Mouse (Mus musculus) forebrain, postnatal 0 days (tissue): ENCODE results near the gene Gm9745. TPM values are rescaled to one million over a fixed set of nuclear protein-coding genes. Genes with fewer than 3 reads are reported as not detected.
"Not testable (repeated sequence)": the region's sequence is repeated elsewhere in the genome, so short reads cannot be mapped to it uniquely, and the experiment has no call there.

Experiments
- ATAC-seq: fragments of 200-750 bp; cut with Nextera tagmentation; 2 replicates; pipeline ENCODE4 v1.8.0; 2017; ENCODE audit warnings: mild to moderate bottlenecking, moderate library complexity
- DNase-seq: peaks from one replicate; pipeline ENCODE4 v3.0.0-alpha.2; 2015
- H3K27ac ChIP-seq: fragments of 300-500 bp; sonication (generic); 2 replicates; pipeline ENCODE4 v1.5.1; 2014; ENCODE audit warnings: low read depth, mild to moderate bottlenecking, antibody characterized with exemption, low read length, moderate library complexity, mixed read lengths
- H3K27me3 ChIP-seq: fragments of 300-500 bp; sonication (generic); 2 replicates; pipeline ENCODE4 v1.6.1; 2014; ENCODE audit warnings: mild to moderate bottlenecking, low read length, mixed read lengths; ENCODE audit not compliant: insufficient read depth
- H3K36me3 ChIP-seq: fragments of 300-500 bp; sonication (generic); 2 replicates; pipeline ENCODE4 v1.6.1; 2014; ENCODE audit warnings: mild to moderate bottlenecking, moderate library complexity; ENCODE audit not compliant: insufficient read depth
- H3K4me1 ChIP-seq: fragments of 300-500 bp; sonication (generic); 2 replicates; pipeline ENCODE4 v1.6.1; 2014; ENCODE audit warnings: antibody characterized with exemption; ENCODE audit not compliant: insufficient read depth
- H3K4me2 ChIP-seq: fragments of 300-500 bp; sonication (generic); 2 replicates; pipeline ENCODE4 v1.6.1; 2014; ENCODE audit warnings: low read depth, mild to moderate bottlenecking, moderate library complexity
- H3K4me3 ChIP-seq: fragments of 300-500 bp; sonication (generic); 2 replicates; pipeline ENCODE4 v1.5.1; 2014; ENCODE audit warnings: low read depth, low read length, mixed read lengths
- H3K9ac ChIP-seq: fragments of 300-500 bp; sonication (generic); 2 replicates; pipeline ENCODE4 v1.6.1; 2014; ENCODE audit warnings: mild to moderate bottlenecking
- H3K9me3 ChIP-seq: fragments of 300-500 bp; sonication (generic); 2 replicates; pipeline ENCODE4 v1.6.1; 2016; ENCODE audit warnings: low read length
- CTCF ChIP-seq: sonication (generic); IDR thresholded peaks from 2 replicates; pipeline ENCODE4 v1.5.1; 2016; ENCODE audit warnings: antibody characterized with exemption, control low read depth, low read depth
- WGBS: fragments of 180-500 bp; shearing (Covaris S2); extraction: QIAGEN DNeasy Blood & Tissue Kit; methylation state at CpG from one replicate; pipeline ENCODE4 v1.1.7; 2014; 5-methylcytosine and 5-hydroxymethylcytosine counted together
- microRNA-seq, 2 experiments: library from miRNA; unstranded; fragments of <30 nt; microRNA quantifications; one replicate each; pipeline ENCODE4; 2016
- polyA plus RNA-seq: library from polyadenylated mRNA; unstranded; fragments of >200 nt; fragmentation: Nextera tagmentation; extraction: Ambion mirVana; gene quantifications from 2 replicates; pipeline ENCODE4 v1.2.1, GENCODE M21; 2015
- total RNA-seq: library from RNA; depleted of rRNA; stranded (reverse); fragments of >200 nt; gene quantifications from 2 replicates; pipeline ENCODE4 v1.2.3, GENCODE M21; 2014; rRNA removed

The Gm9745 gene
- total and polyA plus RNA-seq, 2 experiments from 2014 or later = not detected

DNA sequence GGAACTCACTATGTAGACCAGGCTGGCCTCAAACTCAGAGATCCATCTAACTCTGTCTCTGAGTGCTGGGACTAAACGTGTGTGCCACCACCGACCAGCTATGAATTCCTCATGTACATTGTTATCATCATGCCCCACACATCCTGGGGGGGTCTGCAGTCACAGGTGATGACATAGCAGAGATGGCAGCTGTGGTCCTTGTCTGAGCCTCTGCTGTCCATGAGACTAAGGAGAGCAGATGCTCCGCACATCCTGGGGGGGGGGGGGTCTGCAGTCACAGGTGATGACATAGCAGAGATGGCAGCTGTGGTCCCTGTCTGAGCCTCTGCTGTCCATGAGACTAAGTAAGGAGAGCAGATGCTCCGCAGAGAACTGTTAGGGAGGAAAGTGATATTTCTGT is 6.9 kb downstream of the Gm9745 start:
- not testable (repeated sequence) for H3K36me3 ChIP-seq, H3K4me3 ChIP-seq, DNase-seq, H3K4me2 ChIP-seq, ATAC-seq, H3K27me3 ChIP-seq, H3K27ac ChIP-seq, H3K4me1 ChIP-seq, H3K9me3 ChIP-seq, H3K9ac ChIP-seq
- WGBS = 90% methylated on average over 4 of the region's 4 CpGs

DNA sequence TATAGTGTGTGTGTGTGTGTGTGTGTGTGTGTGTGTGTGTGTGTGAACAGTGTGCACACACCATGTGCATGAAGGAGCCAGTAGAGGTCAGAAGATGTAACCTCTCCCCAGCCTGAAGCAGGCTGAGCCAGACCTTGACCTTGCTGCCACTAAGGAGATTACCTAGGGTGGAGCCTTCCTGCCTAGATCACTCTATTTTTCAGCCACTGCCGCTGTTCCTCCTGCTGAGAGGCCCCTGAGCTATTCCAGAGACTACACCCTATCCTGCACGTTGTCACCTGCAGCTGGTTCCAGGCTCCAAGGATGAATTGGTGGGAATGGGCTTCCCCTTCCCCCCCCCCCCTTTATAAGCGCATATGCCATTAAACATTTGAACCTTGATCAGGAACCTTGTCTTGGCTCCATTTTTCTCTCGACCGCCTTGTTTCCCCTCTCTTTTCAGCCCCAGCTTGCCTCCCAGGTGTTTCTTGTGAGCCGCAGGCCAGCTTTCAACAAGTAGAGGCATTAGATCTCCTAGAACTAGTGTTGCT is 10.4 kb downstream of the Gm9745 start:
- not testable (repeated sequence) for ATAC-seq, DNase-seq

GRCm38 (mm10) chr13:8933499-8933898 is 14.5 kb downstream of the Gm9745 start:
- no peaks in the 10 kb centered on the region for H3K4me1 ChIP-seq
- no peaks in the 10 kb centered on the region for H3K9me3 ChIP-seq
- no peak overlapping the region for H3K27ac ChIP-seq
- no peak overlapping the region for H3K4me3 ChIP-seq
- no peaks in the 10 kb centered on the region for H3K36me3 ChIP-seq
- no peaks in the 10 kb centered on the region for H3K27me3 ChIP-seq
- no peak for TF ChIP-seq CTCF
- DNase-seq (no peak), ATAC-seq (no peak)
- no peak overlapping the region for H3K9ac ChIP-seq
- H3K4me2 ChIP-seq = no peak overlapping the region
- 64% methylated on average over 2 of the region's 2 CpGs for WGBS

More for the DNA sequence above, 10.4 kb downstream of the Gm9745 start:
- H3K27ac ChIP-seq, H3K36me3 ChIP-seq, H3K4me1 ChIP-seq, H3K9ac ChIP-seq, H3K4me2 ChIP-seq, H3K4me3 ChIP-seq, H3K27me3 ChIP-seq, H3K9me3 ChIP-seq: not testable (repeated sequence)
- WGBS = 74% methylated on average over 6 of the region's 6 CpGs

DNA sequence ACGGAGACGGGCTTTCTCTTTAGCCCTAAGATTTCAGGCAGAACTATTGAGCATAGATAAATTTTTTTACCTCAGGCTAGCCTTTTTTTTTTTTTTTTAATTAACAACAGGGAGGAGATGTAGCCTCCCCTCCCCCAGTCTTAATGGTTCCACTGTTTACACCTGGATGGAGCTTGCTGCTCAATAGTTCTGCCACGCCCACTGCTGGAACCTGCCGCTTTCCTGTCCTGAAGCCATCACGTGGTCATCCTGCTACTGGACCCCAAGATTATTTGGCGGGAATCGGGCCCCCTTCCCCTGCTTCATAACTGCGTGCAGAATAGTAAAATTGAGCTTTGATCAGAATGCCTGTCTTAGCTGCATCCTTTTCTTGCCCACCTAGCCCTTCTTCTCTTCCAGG is 34.1 kb downstream of the Gm9745 start:
- H3K9ac ChIP-seq, H3K4me2 ChIP-seq, H3K9me3 ChIP-seq, H3K4me3 ChIP-seq, H3K36me3 ChIP-seq, H3K4me1 ChIP-seq, H3K27me3 ChIP-seq, DNase-seq, ATAC-seq, H3K27ac ChIP-seq: not testable (repeated sequence)
- 95% methylated on average over 8 of the region's 8 CpGs for WGBS

- not testable (repeated sequence) for H3K36me3 ChIP-seq, H3K9me3 ChIP-seq, H3K9ac ChIP-seq, H3K27me3 ChIP-seq, H3K27ac ChIP-seq, H3K4me3 ChIP-seq, ATAC-seq, H3K4me1 ChIP-seq, DNase-seq, H3K4me2 ChIP-seq
- 93% methylated on average over 2 of the region's 2 CpGs for WGBS
These were observed 42.0 kb downstream of the Gm9745 start for GRCm38 (mm10) chr13:8905986-8906385.

Small RNAs within 50 kb of the gene (microRNA-seq; reads per million reads assigned to microRNA genes)
- 0 reads per million in 2 experiments for gene Gm22750

Other genes starting within 250 kb of the Gm9745 start
- gene Wdr37, start 76.3 kb downstream of the Gm9745 start, total RNA-seq = 57.8 and 75.9 TPM in 2 replicates
- gene Wdr37, start 76.3 kb downstream of the Gm9745 start, polyA plus RNA-seq = 25.7 and 32.5 TPM in 2 replicates
- gene Idi1, start 62.7 kb downstream of the Gm9745 start, total RNA-seq = 61.0 and 86.9 TPM in 2 replicates
- gene Idi1, start 62.7 kb downstream of the Gm9745 start, polyA plus RNA-seq = 56.3 and 74.9 TPM in 2 replicates
- gene Idi2, start 4.6 kb upstream of the Gm9745 start, total RNA-seq = not detected in 2 replicates
- gene Idi2, start 4.6 kb upstream of the Gm9745 start, polyA plus RNA-seq = not detected in 2 replicates
- gene Gtpbp4, start 47.9 kb upstream of the Gm9745 start, total RNA-seq = 30.2 and 33.7 TPM in 2 replicates
- 54.6 and 59.4 TPM in 2 replicates for gene Gtpbp4, start 47.9 kb upstream of the Gm9745 start, polyA plus RNA-seq
- 61.9 and 82.6 TPM in 2 replicates for gene Larp4b, start 145.7 kb upstream of the Gm9745 start, total RNA-seq
- gene Larp4b, start 145.7 kb upstream of the Gm9745 start, polyA plus RNA-seq = 20.6 and 31.7 TPM in 2 replicates